Mouse (Mus musculus) spleen, adult 2 months (tissue): Measurements from ENCODE around the gene Src.

Experiments
- CTCF ChIP-seq: fragments of 200-500 bp; IDR thresholded peaks from 2 replicates; pipeline ENCODE4 v1.5.1; 2011; ENCODE audit warnings: mild to moderate bottlenecking, inconsistent platforms; ENCODE audit not compliant: insufficient read depth, insufficient read length, insufficient replicate concordance; ENCODE audit errors: extremely low read depth
- POLR2A ChIP-seq: fragments of 200-500 bp; IDR thresholded peaks from 2 replicates; pipeline ENCODE4 v1.6.1; 2011; ENCODE audit warnings: low read depth, low read length, inconsistent platforms

DNA sequence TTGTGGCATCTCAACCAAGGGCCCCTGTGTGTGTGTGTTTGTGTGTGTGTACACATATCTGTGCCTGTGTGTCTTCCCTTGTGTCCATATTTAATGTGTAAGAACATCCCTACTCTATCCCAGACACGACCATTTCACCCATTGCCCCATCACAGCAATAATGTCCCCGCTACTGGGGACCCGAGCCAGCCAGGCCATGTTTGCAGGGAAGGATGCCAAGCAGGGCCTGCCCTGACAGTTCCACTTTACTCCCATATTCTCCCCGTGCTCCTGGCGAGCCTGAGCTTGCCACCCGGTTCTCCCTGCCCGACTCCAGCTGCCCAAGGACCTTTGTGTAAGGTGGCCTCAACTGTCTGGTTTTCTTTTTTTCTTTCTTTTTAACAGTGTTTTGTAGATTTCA lies 53.0 kb downstream of the Src start:
- TF ChIP-seq POLR2A (no peak), CTCF (no peak)
